Mouse (Mus musculus) hindbrain, embryonic 12.5 days (tissue): ENCODE results near the gene Creb3l2. TPM values are rescaled to one million over a fixed set of nuclear protein-coding genes. Genes with fewer than 3 reads are reported as not detected.

ENCODE experiments used
- ATAC-seq: fragments of 200-750 bp; cut with Nextera tagmentation; 2 replicates; pipeline ENCODE4 v1.8.0; 2017; ENCODE audit warnings: moderate TSS enrichment; ENCODE audit not compliant: low FRiP score
- H3K27ac ChIP-seq: fragments of 300-500 bp; sonication (generic); 2 replicates; pipeline ENCODE4 v1.5.1; 2016; ENCODE audit warnings: mild to moderate bottlenecking
- H3K27me3 ChIP-seq: fragments of 300-500 bp; sonication (generic); 2 replicates; pipeline ENCODE4 v1.6.1; 2016; ENCODE audit warnings: mild to moderate bottlenecking
- H3K36me3 ChIP-seq: fragments of 300-500 bp; sonication (generic); 2 replicates; pipeline ENCODE4 v1.6.1; 2016; ENCODE audit warnings: mild to moderate bottlenecking
- H3K4me1 ChIP-seq: fragments of 300-500 bp; sonication (generic); 2 replicates; pipeline ENCODE4 v1.6.1; 2016
- H3K4me2 ChIP-seq: fragments of 300-500 bp; sonication (generic); replicated peaks from 2 replicates; pipeline ENCODE4 v1.6.1; 2016; ENCODE audit warnings: mild to moderate bottlenecking
- H3K4me3 ChIP-seq: fragments of 300-500 bp; sonication (generic); 2 replicates; pipeline ENCODE4 v1.5.1; 2016; ENCODE audit warnings: mild to moderate bottlenecking
- H3K9ac ChIP-seq: fragments of 300-500 bp; sonication (generic); 2 replicates; pipeline ENCODE4 v1.6.1; 2016; ENCODE audit warnings: mild to moderate bottlenecking, moderate library complexity
- H3K9me3 ChIP-seq: fragments of 300-500 bp; sonication (generic); replicated peaks from 2 replicates; pipeline ENCODE4 v1.6.1; 2016; ENCODE audit warnings: mild to moderate bottlenecking
- WGBS: fragments of 180-500 bp; shearing (Covaris S2); methylation state at CpG from one replicate; pipeline ENCODE4 v1.1.7; 2016; 5-methylcytosine and 5-hydroxymethylcytosine counted together
- polyA plus RNA-seq: library from polyadenylated mRNA; unstranded; fragments of >200 nt; fragmentation: Nextera tagmentation; extraction: Ambion mirVana; gene quantifications from 2 replicates; pipeline ENCODE4 v1.2.1, GENCODE M21; 2016

Creb3l2 gene
- polyA plus RNA-seq, 1 experiment from 2014 or later: 14.9 TPM

DNA sequence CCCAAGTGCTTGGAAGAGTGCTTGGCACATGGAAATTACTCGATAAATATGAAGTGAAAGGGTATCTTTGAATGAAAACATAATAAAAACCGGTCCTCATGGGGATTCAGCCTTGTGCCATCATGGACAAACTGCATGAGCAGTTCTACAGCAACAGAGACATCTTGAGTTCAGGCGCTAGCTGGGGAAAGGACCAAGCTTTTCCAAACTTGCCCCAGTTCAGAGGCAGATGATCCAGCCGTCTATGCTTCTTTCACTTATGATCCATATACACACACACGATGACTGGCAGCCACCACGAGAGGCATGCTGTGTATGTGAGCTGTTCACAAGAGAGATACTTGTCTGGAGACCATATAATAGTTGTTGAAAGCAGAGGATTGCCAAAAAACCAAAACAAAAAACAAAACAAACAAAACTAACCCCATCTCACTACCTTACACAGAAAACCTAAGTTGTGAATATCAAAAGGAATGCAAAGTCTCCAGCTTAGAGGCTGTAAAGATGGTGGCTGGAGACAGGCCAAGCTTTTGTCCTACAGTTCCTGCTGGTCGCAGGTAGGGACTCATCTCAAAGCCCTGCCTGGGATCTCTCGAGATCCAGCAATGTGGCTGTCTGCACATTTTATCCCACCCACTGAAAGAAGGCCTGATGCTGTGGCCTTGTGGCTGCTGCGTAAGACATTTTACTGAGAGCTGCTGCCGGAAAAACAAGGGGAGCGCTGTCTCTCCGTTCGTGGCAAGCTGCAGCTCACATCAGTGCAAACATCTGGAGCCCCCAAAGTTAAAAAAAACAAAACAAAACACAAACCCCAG lies 2.1 kb downstream of the Creb3l2 start:
- Histone ChIP-seq H3K4me3 (peak overlapping the region; percentile 65), H3K36me3 (no peaks in the 10 kb centered on the region), H3K27ac (peak overlapping the region; percentile 56), H3K4me2 (peak overlapping the region; percentile 82), H3K9me3 (no peaks in the 10 kb centered on the region), H3K9ac (peak overlapping the region; percentile 68; the same call in 1 of the 2 replicates), H3K4me1 (peaks cover 14% of the 10 kb centered on the region), H3K27me3 (no peaks in the 10 kb centered on the region)
- no peak for ATAC-seq
- 55% methylated on average over 13 of the region's 13 CpGs for WGBS

DNA sequence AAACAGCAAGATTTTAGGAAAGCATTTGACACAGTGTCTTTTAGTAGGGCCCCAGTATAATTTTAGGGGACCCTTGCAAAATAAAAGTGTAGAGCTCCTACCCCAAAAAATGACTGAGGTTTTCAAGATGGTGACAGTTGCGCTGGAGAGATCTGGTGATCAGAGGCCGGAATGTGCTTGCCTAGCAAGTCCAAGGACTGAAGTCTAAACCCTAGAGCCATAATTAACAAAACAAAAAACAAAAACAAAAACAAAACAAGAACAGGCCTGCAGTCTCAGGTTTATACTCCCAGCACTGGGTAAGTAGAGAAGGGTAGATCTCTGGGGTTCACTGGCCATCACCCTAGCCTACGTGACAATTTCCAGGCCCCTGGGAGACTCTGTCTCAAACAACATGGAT lies 3.4 kb downstream of the Creb3l2 start:
- no peak overlapping the region for H3K9ac ChIP-seq
- H3K9me3 ChIP-seq: no peaks in the 10 kb centered on the region
- H3K4me2 ChIP-seq: no peak overlapping the region
- H3K4me1 ChIP-seq: peaks cover 14% of the 10 kb centered on the region
- no peak for ATAC-seq
- no peak overlapping the region for H3K27ac ChIP-seq
- no peak overlapping the region for H3K4me3 ChIP-seq
- H3K36me3 ChIP-seq: no peaks in the 10 kb centered on the region
- 95% methylated on average over 3 of the region's 3 CpGs for WGBS
- H3K27me3 ChIP-seq: no peaks in the 10 kb centered on the region

DNA sequence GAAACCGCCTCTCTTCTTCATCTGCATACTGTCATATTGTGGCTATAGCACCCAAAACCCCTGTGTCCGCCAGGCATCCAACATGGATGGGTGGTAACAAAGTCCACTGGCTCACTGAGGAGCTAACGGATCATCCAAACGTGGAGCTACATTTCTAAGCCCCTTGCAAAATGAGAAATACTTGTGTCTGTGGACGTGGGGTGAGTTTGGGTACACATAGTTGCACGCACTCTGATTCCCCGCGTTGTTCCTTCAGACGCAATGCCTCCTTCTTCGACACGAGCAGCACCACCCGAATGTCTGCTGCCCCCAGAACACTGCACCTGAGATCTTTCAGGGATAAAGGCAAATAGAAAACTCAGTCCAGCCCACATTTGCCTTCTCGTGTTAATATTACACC lies 4.9 kb downstream of the Creb3l2 start:
- no peaks in the 10 kb centered on the region for H3K36me3 ChIP-seq
- no peak overlapping the region for H3K4me2 ChIP-seq
- no peak overlapping the region for H3K4me3 ChIP-seq
- ATAC-seq: no peak
- H3K27me3 ChIP-seq: no peaks in the 10 kb centered on the region
- H3K9me3 ChIP-seq: no peaks in the 10 kb centered on the region
- H3K9ac ChIP-seq: no peak overlapping the region
- H3K27ac ChIP-seq: no peak overlapping the region
- H3K4me1 ChIP-seq: peaks cover 10% of the 10 kb centered on the region; the same call in 1 of the 2 replicates
- 84% methylated on average over 13 of the region's 13 CpGs for WGBS

DNA sequence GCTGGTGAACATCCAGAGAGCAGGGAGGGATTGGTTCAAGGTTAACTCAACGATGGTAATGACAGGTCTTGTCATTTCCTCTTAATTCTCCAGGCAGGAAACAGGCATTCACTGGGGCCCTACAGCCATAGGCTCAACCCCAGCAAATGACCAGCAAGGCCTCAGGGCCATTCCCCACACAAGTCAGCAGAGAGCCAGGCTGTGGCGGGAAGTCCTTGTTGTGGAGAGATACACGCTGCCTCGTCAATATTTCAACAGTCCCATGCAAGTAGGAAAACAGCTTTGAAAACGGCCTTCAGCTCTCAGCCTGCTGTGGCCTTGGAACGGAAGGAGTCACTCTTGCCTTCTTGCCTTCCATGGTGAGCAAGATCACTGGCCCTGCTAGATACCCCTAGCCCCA lies 6.6 kb downstream of the Creb3l2 start:
- Histone ChIP-seq H3K9me3 (no peaks in the 10 kb centered on the region), H3K9ac (no peak overlapping the region), H3K4me1 (peaks cover 15% of the 10 kb centered on the region), H3K27me3 (no peaks in the 10 kb centered on the region), H3K4me3 (no peak overlapping the region), H3K4me2 (no peak overlapping the region), H3K36me3 (no peaks in the 10 kb centered on the region), H3K27ac (0 out of 2 replicates have a peak overlapping the region, but pooled peaks have one; percentile 12)
- ATAC-seq: no peak
- WGBS: 77% methylated on average over 6 of the region's 6 CpGs

DNA sequence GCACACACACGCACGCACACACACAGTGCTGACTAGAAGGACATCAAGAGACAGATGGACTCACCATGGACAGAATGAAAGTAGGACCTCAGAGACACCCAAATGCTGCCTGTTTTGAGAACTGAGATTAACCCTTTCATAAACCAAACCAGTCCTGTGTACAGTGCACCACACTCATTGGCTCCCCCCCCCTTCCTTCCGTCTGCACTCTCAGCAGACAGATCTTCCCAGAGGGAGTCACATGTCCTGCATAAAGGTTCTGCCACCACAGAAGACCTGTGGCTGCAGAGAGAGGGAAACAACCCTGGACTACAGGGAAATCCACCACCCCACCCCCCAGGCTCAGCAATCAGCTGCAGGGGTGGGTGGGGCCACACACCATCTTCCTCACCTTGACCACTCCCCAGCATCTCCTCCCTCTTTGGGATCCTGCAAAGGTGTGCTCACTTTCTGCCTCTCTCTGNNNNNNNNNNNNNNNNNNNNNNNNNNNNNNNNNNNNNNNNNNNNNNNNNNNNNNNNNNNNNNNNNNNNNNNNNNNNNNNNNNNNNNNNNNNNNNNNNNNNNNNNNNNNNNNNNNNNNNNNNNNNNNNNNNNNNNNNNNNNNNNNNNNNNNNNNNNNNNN lies 12.0 kb downstream of the Creb3l2 start:
- no peak for ATAC-seq
- 80% methylated on average over 3 of the region's 3 CpGs for WGBS
- H3K27ac ChIP-seq: peak overlapping the region; percentile 18; the same call in 1 of the 2 replicates

DNA sequence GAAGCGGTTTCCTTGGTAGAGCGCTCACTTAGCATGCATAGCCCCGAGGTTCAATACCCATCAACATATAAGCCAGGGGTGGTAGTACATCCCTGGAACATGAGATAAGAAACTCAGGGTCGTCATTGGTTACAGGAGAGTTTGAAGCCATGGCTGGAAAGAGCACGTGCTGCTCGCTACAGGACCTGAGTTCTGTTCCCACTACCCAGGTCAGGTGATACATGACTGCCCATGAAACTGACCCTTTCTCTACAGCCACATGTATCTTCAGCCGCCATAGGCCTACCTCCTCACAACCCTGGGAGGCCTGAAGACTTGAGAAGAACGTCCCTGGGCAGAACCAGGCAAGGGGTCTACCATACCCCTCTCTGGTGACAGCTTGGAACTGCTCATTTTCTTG lies 13.0 kb downstream of the Creb3l2 start:
- Histone ChIP-seq H3K9ac (no peak overlapping the region), H3K27me3 (no peaks in the 10 kb centered on the region), H3K27ac (no peak overlapping the region), H3K36me3 (no peaks in the 10 kb centered on the region), H3K9me3 (no peaks in the 10 kb centered on the region), H3K4me3 (no peak overlapping the region), H3K4me2 (no peak overlapping the region), H3K4me1 (peaks cover 16% of the 10 kb centered on the region)
- WGBS: 92% methylated on average over 8 of the region's 8 CpGs
- ATAC-seq: no peak

More for the DNA sequence above, 12.0 kb downstream of the Creb3l2 start:
- peaks cover 14% of the 10 kb centered on the region for H3K4me1 ChIP-seq
- 0 out of 2 replicates have a peak overlapping the region, but pooled peaks have one; percentile 15 for H3K4me2 ChIP-seq
- H3K36me3 ChIP-seq: no peaks in the 10 kb centered on the region
- H3K9me3 ChIP-seq: no peaks in the 10 kb centered on the region
- no peaks in the 10 kb centered on the region for H3K27me3 ChIP-seq
- no peak overlapping the region for H3K4me3 ChIP-seq
- H3K9ac ChIP-seq: peak overlapping the region; percentile 28; the same call in 1 of the 2 replicates

DNA sequence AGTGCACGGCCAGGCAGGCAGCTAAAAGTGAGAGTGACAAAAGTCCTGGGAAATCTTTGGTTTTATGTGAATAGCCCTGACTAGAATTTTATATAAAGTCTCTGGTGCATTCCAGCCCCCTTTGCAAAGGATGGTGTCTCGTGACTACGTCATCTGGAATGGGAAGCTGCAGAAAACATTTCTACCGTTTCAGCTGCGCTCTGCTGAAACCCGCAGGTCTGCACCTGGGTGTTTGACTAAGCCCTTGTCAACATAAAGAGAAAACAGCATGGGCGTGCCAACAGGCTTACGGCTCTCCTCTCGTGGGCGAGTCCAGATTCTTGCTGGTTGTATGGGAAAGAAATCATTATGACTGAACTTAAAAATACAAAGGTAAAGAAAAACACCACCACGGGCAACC lies 13.9 kb downstream of the Creb3l2 start:
- Histone ChIP-seq H3K4me3 (no peak overlapping the region), H3K4me1 (peaks cover 16% of the 10 kb centered on the region), H3K27ac (no peak overlapping the region), H3K4me2 (no peak overlapping the region), H3K9ac (no peak overlapping the region), H3K36me3 (no peaks in the 10 kb centered on the region), H3K9me3 (no peaks in the 10 kb centered on the region), H3K27me3 (no peaks in the 10 kb centered on the region)
- 72% methylated on average over 11 of the region's 11 CpGs for WGBS
- ATAC-seq: no peak

DNA sequence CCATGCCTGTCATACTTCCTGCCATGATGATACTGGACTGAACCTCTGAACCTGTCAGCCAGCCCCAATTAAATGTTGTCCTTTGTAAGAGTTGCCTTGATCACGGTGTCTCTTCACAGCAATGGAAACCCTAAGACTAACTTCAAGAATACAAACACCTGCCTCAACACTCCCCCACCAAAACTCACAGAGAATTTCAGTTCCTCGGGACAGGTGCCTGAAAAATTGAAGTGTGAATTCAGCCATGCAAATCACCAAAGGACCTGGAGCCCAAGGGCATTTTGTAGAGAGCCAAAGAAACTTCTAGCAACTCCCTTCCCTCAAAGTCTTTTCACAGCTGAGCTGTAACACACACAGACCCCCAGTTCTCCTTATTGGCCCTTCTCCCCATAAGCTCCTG lies 15.3 kb downstream of the Creb3l2 start:
- ATAC-seq: no peak
- 87% methylated on average over 2 of the region's 2 CpGs for WGBS

DNA sequence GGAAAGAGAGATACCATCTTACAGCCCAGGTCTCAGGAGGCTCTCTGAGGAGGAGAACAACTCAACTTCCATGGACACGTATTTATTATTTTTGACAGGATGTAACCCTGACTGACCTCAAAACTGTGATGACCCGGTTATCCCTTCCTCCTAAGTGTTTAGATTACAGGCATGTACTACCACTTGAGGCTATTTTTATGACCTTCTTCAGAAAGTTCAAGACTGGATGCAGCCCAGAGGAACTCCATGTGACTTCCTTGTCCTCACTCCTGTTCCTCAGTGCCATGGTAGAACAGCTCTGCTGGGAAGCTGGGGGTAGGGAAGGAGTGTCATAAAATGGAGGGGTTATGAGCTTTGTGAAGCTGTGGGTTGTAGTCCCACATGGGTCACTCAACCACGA lies 16.1 kb downstream of the Creb3l2 start:
- no peak overlapping the region for H3K4me3 ChIP-seq
- WGBS: 79% methylated on average over 3 of the region's 3 CpGs
- no peak for ATAC-seq
- H3K27ac ChIP-seq: no peak overlapping the region
- no peaks in the 10 kb centered on the region for H3K27me3 ChIP-seq
- H3K9ac ChIP-seq: no peak overlapping the region
- no peak overlapping the region for H3K4me2 ChIP-seq
- H3K36me3 ChIP-seq: no peaks in the 10 kb centered on the region
- no peaks in the 10 kb centered on the region for H3K9me3 ChIP-seq
- H3K4me1 ChIP-seq: peaks cover 11% of the 10 kb centered on the region; the same call in 1 of the 2 replicates

More for the DNA sequence above, 15.3 kb downstream of the Creb3l2 start:
- H3K27ac ChIP-seq: no peak overlapping the region
- no peaks in the 10 kb centered on the region for H3K9me3 ChIP-seq
- H3K4me2 ChIP-seq: no peak overlapping the region
- no peaks in the 10 kb centered on the region for H3K36me3 ChIP-seq
- no peak overlapping the region for H3K4me3 ChIP-seq
- H3K9ac ChIP-seq: no peak overlapping the region
- no peaks in the 10 kb centered on the region for H3K27me3 ChIP-seq
- peaks cover 16% of the 10 kb centered on the region for H3K4me1 ChIP-seq

DNA sequence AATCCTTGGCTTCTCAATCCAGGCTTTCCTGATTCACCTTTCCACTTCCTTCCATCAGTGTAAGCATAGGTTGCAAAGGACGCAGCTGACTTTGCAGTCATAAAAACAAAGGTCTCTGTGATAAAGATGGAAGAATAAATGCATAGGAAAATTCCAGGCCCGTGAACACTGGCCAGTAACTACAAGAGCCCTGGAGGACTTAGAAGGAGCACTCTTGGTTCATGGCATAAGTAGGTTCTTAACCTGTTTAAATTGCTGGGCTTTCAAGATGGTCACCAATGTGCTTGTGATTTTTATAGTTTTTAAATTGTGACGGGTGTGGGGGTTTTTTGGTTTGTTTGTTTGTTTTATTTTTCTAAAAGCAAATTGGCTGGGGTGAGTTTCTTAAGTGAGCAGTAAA lies 16.9 kb downstream of the Creb3l2 start:
- H3K27ac ChIP-seq: no peak overlapping the region
- H3K9ac ChIP-seq: no peak overlapping the region
- no peaks in the 10 kb centered on the region for H3K36me3 ChIP-seq
- H3K9me3 ChIP-seq: no peaks in the 10 kb centered on the region
- H3K27me3 ChIP-seq: no peaks in the 10 kb centered on the region
- ATAC-seq: no peak
- WGBS: 89% methylated on average over 3 of the region's 3 CpGs
- H3K4me2 ChIP-seq: no peak overlapping the region
- H3K4me3 ChIP-seq: no peak overlapping the region
- H3K4me1 ChIP-seq: peaks cover 9% of the 10 kb centered on the region; the same call in 1 of the 2 replicates

DNA sequence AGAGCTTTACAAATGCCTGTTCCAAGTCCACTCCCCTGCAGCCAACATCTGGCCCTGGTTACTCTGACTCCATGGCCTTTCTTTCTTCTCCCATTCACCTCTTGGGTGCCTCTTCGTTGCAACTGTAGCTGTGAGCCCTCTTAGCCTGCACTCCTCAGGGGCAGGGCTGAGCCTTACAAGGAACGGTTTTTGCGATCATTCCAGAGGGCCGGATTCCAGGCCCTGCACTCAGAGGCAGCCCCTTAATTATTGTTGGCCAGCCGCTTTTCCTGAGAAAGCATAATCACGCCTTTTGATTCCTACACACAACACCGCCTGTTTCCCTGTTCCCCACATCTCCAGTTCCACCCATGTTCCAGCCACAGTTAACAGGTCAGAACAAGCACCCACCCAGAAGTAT lies 17.6 kb downstream of the Creb3l2 start:
- no peak overlapping the region for H3K9ac ChIP-seq
- H3K27me3 ChIP-seq: no peaks in the 10 kb centered on the region
- H3K9me3 ChIP-seq: no peaks in the 10 kb centered on the region
- no peak overlapping the region for H3K4me2 ChIP-seq
- 76% methylated on average over 7 of the region's 7 CpGs for WGBS
- no peak overlapping the region for H3K27ac ChIP-seq
- no peaks in the 10 kb centered on the region for H3K36me3 ChIP-seq
- peaks cover 6% of the 10 kb centered on the region; the same call in 1 of the 2 replicates for H3K4me1 ChIP-seq
- no peak for ATAC-seq
- H3K4me3 ChIP-seq: no peak overlapping the region

DNA sequence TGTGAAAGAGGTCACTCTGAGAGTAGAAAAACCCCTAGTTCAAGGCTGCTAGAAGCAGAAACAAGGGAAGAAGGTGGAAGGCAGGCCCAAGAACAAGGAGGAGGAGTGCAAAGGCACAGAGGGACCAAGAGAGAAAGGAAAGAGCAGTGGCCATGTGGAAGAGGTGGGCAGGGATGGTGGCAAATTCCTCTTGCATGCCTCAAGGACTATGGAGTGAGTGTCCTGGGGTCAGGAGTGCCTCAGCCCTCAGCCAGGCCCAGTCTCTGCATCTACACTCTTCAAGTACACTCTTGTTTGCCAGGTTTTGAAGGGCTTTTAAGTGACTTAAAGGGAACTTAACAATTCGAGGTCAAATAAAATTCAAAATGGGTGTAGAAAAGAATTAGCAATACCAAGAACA lies 18.6 kb downstream of the Creb3l2 start:
- no peak overlapping the region for H3K4me3 ChIP-seq
- H3K27me3 ChIP-seq: no peaks in the 10 kb centered on the region
- H3K36me3 ChIP-seq: no peaks in the 10 kb centered on the region
- H3K4me1 ChIP-seq: peaks cover 10% of the 10 kb centered on the region
- H3K9ac ChIP-seq: no peak overlapping the region
- 70% methylated on average over 1 of the region's 1 CpGs for WGBS
- H3K9me3 ChIP-seq: no peaks in the 10 kb centered on the region
- no peak overlapping the region for H3K27ac ChIP-seq
- ATAC-seq: no peak
- no peak overlapping the region for H3K4me2 ChIP-seq
